21 mouse cellular contexts compared by ENCODE assay signal in the genomic region with DNA sequence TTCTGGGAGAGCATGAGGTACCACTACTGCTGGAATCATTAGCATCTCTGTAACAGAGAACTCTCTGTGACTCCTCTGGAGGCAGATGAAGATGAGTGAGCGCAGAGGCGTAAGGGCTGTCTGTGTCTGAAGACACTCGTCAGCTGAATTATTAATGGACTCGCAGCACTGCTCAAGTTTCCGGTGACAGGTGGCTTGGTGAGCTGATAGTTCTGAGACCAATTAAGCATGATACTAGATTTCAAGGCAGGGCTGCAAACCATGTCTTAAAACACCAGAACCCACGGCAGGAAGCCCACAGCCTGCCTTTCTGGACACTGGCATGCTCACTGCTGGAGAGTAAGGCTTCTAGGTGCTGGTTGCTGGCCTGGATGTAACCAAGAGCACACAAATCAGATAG.
DNase-seq lines count a peak whose midpoint lies in the region; ATAC-seq and TF ChIP-seq lines count a peak whose summit lies in the region.
"Had no signal": no experiment of that assay in that cellular context is flagged by ENCODE, and none has a peak within 500 bp of the region (broad histone marks: within the 10 kb centered on the region; RNA-seq: fewer than 3 reads in every experiment).

No protein-coding gene starts in this region.

- H3K4me1 ChIP-seq in midbrain, embryonic 13.5 days (replicated peaks): peaks cover 35% of the 10 kb centered on the region
- H3K4me1 ChIP-seq in midbrain, postnatal 0 days (ENCODE audit: insufficient read depth, low read length): peaks cover 5% of the 10 kb centered on the region; the same call in 1 of the 2 replicates
- H3K4me1 ChIP-seq in midbrain, embryonic 16.5 days (ENCODE audit: control insufficient read depth, insufficient read depth, low read length): peaks cover 21% of the 10 kb centered on the region

- 62% methylated on average over 6 of the region's 6 CpGs for WGBS in midbrain, embryonic 13.5 days
- WGBS in midbrain, postnatal 0 days: 55% methylated on average over 6 of the region's 6 CpGs
- WGBS in midbrain, embryonic 16.5 days: 51% methylated on average over 6 of the region's 6 CpGs

- no peak overlapping the region for H3K9ac ChIP-seq in midbrain, embryonic 13.5 days (replicated peaks)
- no peak overlapping the region for H3K9ac ChIP-seq in midbrain, postnatal 0 days (replicated peaks; ENCODE audit: low read length, poor library complexity, severe bottlenecking)
- H3K9ac ChIP-seq in midbrain, embryonic 16.5 days (ENCODE audit: low read depth, low read length): no peak overlapping the region
- H3K9ac ChIP-seq: embryonic facial prominence, embryonic 15.5 days; hindbrain, embryonic 12.5 days had no signal

- no peak overlapping the region for H3K4me3 ChIP-seq in gastrocnemius, adult 2 months
- H3K4me3 ChIP-seq in midbrain, embryonic 13.5 days (replicated peaks): no peak overlapping the region
- no peak overlapping the region for H3K4me3 ChIP-seq in midbrain, postnatal 0 days (ENCODE audit: low read depth, low read length)
- H3K4me3 ChIP-seq in midbrain, embryonic 16.5 days (ENCODE audit: low read depth, low read length): no peak overlapping the region
- H3K4me3 ChIP-seq: embryonic facial prominence, embryonic 15.5 days; erythroblast, embryonic 14.5 days; forebrain, embryonic 10.5 days; hindbrain, embryonic 12.5 days had no signal

- peak overlapping the region; percentile 46; the same call in 1 of the 2 replicates for H3K27ac ChIP-seq in gastrocnemius, adult 2 months
- H3K27ac ChIP-seq in midbrain, embryonic 13.5 days: no peak overlapping the region
- H3K27ac ChIP-seq in midbrain, postnatal 0 days (ENCODE audit: low read depth, low read length): no peak overlapping the region
- H3K27ac ChIP-seq in midbrain, embryonic 16.5 days (ENCODE audit: low read length): peak overlapping the region; percentile 33; the same call in 1 of the 2 replicates
- H3K27ac ChIP-seq: embryonic facial prominence, embryonic 15.5 days; forebrain, embryonic 10.5 days; hindbrain, embryonic 12.5 days had no signal

- 0 out of 2 replicates have a peak, but pooled peaks have one; percentile 27 for ATAC-seq in midbrain, embryonic 13.5 days
- ATAC-seq in midbrain, postnatal 0 days (ENCODE audit: low FRiP score): no peak
- peak; percentile 51; the same call in 1 of the 2 replicates for ATAC-seq in midbrain, embryonic 16.5 days
- ATAC-seq in megakaryocyte, adult 5-6 weeks (ENCODE audit: poor library complexity, severe bottlenecking): no peak
- ATAC-seq: activated CD4-positive, CD25-positive, alpha-beta regulatory T cell, adult 4 months; forebrain, embryonic 14.5 days; hindbrain, embryonic 16.5 days; Patski had no signal

- no peaks in the 10 kb centered on the region for H3K27me3 ChIP-seq in midbrain, embryonic 13.5 days
- H3K27me3 ChIP-seq in midbrain, postnatal 0 days (ENCODE audit: insufficient read depth, low read length): no peaks in the 10 kb centered on the region
- no peaks in the 10 kb centered on the region for H3K27me3 ChIP-seq in midbrain, embryonic 16.5 days (ENCODE audit: control insufficient read depth, insufficient read depth, low read depth, low read length)
- H3K27me3 ChIP-seq: CH12.LX; embryonic facial prominence, embryonic 15.5 days; hindbrain, embryonic 12.5 days; Patski had no signal

- intact Hi-C loops in gastrocnemius, adult 2 months (cut with DNase I): no loop called here

- H3K9me3 ChIP-seq in midbrain, embryonic 13.5 days: no peaks in the 10 kb centered on the region
- no peaks in the 10 kb centered on the region for H3K9me3 ChIP-seq in midbrain, postnatal 0 days (ENCODE audit: low read length)
- no peaks in the 10 kb centered on the region for H3K9me3 ChIP-seq in midbrain, embryonic 16.5 days (replicated peaks; ENCODE audit: control insufficient read depth, low read length, poor library complexity, severe bottlenecking)
- H3K9me3 ChIP-seq: embryonic facial prominence, embryonic 15.5 days; forebrain, embryonic 10.5 days; hindbrain, embryonic 12.5 days had no signal

- peak; percentile 66 for DNase-seq in gastrocnemius, adult 2 months
- no peak for DNase-seq in gastrocnemius, postnatal 10 days
- DNase-seq in midbrain, postnatal 0 days (ENCODE audit: low spot score): no peak
- DNase-seq: adrenal gland, postnatal 14 days; cerebellum, adult 18-20 months; cerebellum, adult 9-11 months; cerebellum, postnatal 36 days; heart, postnatal 10 days; heart, postnatal 4 days had no signal

- no peak for TF ChIP-seq CTCF in gastrocnemius, adult 2 months (IDR thresholded peaks at IDR 0.05)
- TF ChIP-seq CTCF in midbrain, postnatal 0 days (IDR thresholded peaks at IDR 0.05): no peak

- H3K4me2 ChIP-seq in midbrain, embryonic 13.5 days (replicated peaks): no peak overlapping the region
- H3K4me2 ChIP-seq in midbrain, postnatal 0 days (ENCODE audit: low read depth, low read length, poor library complexity, severe bottlenecking): no peak overlapping the region
- H3K4me2 ChIP-seq in midbrain, embryonic 16.5 days (ENCODE audit: low read length): no peak overlapping the region
- H3K4me2 ChIP-seq: embryonic facial prominence, embryonic 15.5 days; hindbrain, embryonic 12.5 days had no signal

- no peaks in the 10 kb centered on the region for H3K36me3 ChIP-seq in midbrain, embryonic 13.5 days
- H3K36me3 ChIP-seq in midbrain, postnatal 0 days (ENCODE audit: insufficient read depth, low read length): no peaks in the 10 kb centered on the region
- H3K36me3 ChIP-seq in midbrain, embryonic 16.5 days (ENCODE audit: control insufficient read depth, insufficient read depth, low read length): no peaks in the 10 kb centered on the region
- H3K36me3 ChIP-seq: embryonic facial prominence, embryonic 15.5 days; forebrain, embryonic 10.5 days; hindbrain, embryonic 12.5 days had no signal

Comparison
In these comparisons a context has a peak if more than half of its experiments do, and no peak if none do; other contexts are left out.
1. H3K27ac ChIP-seq: peak in gastrocnemius, adult 2 months (single experiment) and midbrain, embryonic 16.5 days (single experiment); none in midbrain, embryonic 13.5 days (single experiment) and midbrain, postnatal 0 days (single experiment).
2. ATAC-seq: peak in midbrain, embryonic 13.5 days (single experiment) and midbrain, embryonic 16.5 days (single experiment); none in midbrain, postnatal 0 days (single experiment) and megakaryocyte, adult 5-6 weeks (single experiment).